Mouse (Mus musculus) kidney, adult 2 months (tissue): ENCODE data around the gene Dagla.

Source experiments
- CTCF ChIP-seq: fragments of 200-500 bp; conservative IDR thresholded peaks from 2 replicates; pipeline ENCODE4 v1.5.1; 2011; ENCODE audit warnings: low read depth, mild to moderate bottlenecking, control low read depth, low read length, moderate library complexity, mixed read lengths; ENCODE audit not compliant: insufficient read depth, insufficient read length
- POLR2A ChIP-seq: fragments of 200-500 bp; IDR thresholded peaks from one replicate; pipeline ENCODE4 v1.6.1; 2011; ENCODE audit warnings: low read depth, low read length, control low read depth

DNA sequence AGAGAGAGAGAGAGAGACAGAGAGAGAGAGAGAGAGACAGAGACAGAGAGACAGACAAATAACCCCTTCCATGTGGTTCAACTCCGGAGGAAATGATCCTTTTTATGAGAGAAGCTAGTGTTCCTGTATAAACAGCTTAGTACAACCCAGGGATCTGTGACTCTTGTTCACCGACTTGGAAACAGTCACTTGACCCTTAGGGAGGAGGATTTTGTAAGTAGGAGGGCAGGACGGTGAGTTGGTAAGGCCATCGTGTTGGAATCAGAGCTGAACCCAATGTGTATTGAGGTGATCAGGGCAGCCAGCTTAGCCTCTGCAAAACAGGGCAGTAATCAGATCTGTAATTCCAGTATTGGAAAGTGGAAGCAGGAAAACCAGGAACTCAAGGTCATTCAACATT lies 12.3 kb upstream of the Dagla start:
- no peak for TF ChIP-seq POLR2A
- no peak for TF ChIP-seq CTCF
